Mouse (Mus musculus) mesoderm, embryonic 11.5 days (tissue): ENCODE measurements around the gene Cpsf6.
A peak's percentile ranks its signal among the peaks of the same experiment; 100 is the strongest.

ENCODE experiments used
- DNase-seq: peaks from one replicate; pipeline ENCODE4 v3.0.0-alpha.2; 2012; ENCODE audit warnings: low read depth, low spot score

Gene Cpsf6

DNA sequence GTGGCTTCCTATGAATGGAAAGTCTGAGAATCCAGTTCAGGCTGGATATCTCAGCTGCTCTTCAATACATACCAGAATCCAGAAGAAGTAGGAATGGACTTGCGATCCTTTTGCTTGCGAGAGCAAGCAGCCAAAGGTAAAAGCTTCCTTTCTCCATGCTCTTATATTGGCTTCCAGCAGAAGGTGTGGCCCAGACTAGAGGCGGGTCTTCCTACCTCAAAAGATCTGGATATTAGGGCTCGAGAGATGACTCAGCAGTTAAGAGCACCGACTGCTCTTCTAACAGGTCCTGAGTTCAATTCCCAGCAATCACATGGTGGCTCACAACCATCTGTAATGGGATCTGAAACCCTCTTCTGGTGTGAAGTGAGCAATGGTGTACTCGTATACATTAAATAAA is at the start of gene Cpsf6:
TSS of gene Cpsf6 (minus strand) at position 108 of the 400 bp plus-strand sequence.
- no peak for DNase-seq

DNA sequence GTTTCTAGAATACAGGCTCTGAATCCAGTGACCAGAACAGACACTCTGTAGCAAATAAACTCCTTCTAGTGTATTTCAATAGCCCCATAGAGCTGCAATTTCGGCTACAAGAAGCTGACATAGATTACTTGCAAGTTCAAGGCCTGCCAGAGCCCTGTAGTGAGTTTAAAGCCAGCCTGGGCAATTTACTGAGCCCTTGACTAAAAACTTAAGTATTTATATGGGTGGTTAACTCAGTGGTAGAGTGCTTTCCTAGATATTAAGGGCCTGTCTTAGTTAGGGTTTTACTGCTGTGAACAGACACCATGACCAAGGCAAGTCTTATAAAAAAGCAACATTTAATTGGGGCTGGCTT is 46.8 kb upstream of the Cpsf6 start:
- no peak for DNase-seq

DNA sequence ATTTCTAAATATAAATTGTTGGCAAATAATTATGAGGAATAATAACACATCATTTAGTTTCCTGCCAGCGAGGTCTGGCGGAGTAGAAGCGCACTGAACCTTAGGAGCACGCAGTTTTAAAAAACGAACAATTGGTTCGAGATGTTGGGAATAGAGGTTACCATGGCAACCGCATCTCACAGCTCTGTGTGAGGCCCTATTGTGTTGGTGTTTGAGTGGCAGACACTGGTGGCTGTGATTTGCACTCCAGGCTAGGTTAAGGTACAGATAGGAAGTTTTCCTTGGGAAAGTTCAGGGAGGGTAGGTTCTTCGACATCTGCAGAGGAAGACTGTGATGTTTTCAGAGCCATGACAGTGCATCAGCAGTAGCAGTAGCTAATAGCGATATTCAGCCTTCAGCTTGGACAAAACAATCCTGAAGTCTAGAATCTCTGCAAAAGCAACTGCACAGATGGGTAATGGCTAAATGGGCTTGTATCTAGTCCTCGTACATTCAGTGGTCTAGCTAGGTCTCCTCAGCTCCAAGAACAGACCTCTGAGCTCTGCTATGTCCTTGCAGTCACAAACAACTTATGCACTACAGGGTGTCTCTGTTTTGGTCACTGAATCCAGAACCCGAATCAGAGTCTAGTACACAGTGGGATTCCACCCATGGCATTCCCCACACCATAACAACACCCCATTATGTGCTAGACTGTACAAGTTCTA is 46.2 kb upstream of the Cpsf6 start:
- DNase-seq, result peak; percentile 62

DNA sequence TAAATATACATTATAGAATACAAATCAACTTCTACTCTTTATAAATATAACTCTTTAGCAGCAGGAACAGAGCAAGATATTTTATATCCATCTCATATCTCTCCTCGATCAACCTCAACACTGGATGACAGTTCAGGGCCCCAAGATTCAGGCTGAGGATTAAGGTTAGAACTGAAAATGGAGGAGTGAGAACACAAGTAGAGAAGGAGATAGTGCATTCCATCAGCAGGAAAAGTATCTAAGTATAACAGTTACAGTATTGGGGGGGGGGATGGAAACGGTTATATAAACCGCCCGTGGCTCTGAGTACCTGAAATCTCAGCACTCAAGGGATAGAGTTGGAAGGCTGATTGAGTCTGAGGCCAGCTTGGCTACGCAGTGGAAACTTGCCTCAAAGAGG is 45.2 kb upstream of the Cpsf6 start:
- no peak for DNase-seq

DNA sequence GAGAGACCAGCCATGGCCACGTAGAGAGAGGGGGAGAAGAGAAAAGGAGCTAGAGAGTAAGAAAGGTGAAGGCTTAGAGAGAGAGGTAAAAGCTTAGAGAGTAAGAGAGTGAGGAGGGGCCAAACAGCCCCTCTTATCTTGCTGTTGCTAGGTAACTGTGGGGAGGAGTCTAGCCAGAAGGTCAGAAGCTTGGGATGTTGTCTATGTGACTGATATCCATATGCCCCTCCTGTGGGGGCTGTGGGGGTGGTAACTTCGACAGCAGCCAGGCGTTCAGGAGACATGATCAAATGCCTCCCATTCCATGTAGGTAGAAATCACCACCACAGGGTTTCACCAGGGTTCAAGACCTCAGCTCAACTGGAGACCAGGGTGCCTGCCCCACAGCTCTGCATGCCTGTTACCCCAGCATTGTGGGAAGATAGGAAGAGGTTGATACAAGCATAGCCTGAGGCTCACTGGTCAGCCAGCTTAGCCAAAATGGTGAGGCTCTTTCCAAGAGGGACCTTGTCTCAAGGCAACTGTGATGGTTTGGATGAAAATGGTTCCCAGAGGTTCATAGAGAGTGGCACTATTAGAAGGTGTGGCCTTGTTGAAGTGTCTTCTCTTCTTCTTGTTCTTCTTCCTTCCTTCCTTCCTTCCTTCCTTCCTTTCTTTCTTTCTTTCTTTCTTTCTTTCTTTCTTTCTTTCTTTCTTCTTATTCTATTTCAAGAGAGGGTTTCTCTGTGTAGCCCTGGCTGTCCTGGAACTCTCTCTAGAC is 44.5 kb upstream of the Cpsf6 start:
- no peak for DNase-seq

DNA sequence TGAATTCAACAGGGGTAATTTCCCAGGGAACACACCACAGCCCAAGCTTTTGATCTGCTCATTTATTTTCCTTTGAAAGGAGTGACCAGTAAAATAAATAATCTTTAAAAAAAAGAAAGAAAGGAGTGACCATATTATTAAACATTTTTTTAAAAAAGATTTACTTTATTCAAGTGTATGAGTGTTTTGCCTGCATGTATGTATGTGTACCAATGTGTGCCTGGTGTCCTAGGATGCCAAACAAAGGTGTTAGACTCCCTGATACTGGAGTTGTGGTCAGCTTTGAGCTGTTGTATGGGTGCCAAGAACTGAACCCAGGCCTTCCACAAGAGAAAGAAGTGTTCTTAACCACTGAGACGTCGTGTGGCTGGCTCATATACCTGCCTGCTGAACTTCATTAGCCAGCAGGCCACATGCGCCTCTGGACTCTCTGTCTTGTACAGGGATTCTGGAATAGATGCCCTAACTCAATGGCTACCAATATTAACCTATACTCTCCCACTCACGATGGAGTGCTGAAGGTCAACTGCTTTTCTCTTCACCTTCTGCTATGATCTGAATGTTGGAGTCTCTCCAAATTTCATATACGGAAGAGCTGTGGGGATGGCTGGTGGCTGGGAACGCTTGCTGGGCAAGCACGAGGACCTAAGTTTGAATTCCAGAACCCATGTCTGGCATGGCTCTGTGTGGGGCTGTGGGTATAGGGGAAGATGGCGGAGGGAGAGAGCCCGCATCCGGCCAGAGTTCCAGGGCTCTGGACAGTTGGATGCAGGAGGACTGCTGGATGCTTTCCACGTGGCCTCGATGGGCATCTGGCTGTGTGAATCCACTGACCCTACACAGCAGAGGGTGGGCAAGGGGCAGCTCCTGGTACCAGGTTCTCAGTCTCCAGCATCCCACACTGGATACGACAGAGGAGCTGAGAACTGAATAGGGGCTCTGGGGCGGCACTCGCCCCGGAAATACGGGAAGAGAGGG is 43.5 kb upstream of the Cpsf6 start:
- no peak for DNase-seq

DNA sequence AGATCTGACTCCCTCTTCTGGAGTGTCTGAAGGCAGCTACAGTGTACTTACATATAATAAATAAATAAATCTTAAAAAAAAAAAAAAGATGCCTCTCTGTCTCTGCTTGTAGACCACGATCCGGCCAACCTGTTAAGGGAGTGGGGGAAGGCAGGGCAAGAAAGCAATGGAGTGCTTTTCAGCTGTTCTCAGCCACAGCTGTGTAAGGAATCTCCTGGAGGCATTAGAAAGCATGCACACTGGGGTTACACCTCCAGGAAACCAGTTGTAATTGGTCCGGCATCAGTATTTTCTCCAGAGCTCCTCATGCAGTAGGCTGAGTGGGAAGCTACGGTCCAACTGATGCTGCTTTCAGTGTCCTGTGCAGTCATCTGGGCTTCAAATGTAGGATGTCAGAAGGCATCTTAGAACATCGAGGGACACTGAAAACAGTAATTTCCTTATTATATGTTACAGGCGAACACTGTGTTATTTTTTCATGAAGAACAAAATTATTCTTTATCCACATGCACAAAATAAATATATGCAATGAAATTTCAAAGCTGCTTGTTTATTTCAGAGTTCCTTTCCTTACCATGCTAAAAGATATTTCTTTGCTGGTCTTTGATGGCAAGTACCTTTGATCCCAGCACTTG is 42.5 kb upstream of the Cpsf6 start:
- no peak for DNase-seq

DNA sequence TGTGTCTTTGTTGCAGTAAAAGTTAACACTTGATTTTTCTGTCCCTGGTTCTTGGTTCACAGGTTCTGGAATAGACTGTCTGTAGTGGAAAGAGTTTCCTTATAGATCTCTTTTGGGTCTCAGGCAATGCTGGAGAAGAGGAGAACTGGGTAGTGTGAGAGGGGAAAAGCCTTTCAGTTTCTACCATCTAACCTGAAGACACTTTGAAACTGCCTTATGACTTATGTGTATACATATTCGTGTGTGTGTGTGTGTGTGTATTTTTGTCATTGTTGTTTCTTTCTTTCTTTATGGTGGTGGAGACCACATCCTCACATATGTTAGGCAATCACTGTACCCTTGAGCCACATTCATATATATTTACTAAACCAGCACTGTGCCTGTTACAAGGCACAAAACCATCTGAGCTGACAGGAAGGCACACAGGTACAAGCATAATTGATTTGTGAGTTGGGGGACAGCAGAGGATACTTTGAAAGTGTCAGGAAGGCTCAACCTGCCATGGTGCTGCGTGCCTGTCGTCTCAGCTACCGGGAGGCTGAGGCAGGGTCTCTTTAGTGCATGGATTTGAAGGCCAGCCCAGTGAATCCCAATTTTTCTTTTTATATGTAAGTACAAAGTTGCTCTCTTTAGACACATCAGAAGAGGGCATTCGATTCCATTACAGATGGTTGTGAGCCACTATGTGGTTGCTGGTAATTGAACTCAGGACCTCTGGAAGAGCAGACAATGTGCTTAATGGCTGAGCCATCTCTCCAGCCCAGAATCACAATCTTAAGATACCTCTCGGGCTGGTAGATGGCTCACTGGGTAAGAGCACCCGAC is 41.7 kb upstream of the Cpsf6 start:
- DNase-seq, result no peak

DNA sequence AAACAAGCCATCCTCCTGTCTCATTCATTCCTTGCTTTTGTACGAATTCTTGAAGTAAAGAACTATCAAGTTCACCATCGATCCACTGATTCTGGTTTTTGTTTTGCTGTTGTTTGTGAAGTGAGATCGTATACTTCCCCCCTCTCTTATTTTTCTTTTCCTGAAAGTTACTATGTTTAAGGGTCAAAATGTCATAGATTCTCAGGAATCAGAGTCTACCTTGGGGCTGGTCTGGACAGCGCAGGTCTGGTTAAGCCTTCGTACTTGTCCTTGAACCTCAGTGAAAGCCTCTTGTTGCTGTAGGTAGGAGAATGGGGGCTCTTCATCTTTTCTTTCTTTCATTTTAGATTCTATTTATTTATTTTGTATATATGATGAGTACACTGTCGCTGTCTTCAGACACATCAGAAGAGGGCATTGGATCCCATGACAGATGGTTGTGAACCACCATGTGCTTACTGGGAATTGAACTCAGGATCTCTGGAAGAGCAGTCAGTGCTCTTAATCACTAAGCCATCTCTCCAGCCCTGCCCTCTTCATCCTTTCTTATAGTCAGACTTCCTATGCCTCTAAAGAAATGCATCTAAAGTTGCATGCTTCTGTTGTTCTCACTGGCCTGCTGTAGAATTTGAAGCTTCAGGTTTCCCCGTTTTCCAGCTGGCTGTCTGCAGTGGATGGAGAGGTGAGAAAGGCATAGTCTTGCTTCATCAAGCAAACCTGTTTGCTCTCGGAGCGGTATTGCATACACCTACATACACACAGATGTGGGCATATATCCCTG is 40.9 kb upstream of the Cpsf6 start:
- no peak for DNase-seq

DNA sequence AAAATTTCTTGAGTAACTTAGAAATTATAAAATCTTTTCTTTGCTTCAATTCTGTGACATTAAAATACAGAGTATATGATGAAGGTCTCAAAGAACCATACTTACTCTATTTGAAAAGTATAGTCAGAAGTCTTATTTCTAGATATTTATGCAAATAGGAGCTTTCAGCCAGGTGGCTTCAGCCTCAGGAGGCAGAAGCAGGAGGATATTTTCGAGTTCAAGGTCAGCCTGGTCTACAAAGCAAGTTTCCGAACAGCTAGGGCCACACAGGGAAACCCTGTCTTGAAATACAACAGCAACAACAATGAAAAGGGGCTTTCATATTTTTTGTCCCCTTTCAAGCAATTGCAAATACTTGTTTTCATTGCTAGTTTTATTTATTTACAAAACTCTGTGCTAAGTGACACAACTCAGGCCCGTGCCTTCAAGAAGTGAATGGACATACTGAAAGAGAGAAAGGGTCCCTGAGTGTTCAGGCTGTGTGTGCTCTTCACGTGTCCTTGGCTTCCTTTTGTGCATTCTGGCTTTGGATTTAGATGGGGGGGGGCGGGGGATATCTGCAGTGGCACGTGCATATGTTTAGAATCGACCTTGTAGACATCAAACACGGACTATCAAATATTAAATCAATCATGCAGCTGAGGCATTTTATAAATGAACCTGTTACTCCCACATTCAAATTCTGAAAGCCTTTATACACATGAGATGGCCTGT is 39.9 kb upstream of the Cpsf6 start:
- DNase-seq, result no peak

DNA sequence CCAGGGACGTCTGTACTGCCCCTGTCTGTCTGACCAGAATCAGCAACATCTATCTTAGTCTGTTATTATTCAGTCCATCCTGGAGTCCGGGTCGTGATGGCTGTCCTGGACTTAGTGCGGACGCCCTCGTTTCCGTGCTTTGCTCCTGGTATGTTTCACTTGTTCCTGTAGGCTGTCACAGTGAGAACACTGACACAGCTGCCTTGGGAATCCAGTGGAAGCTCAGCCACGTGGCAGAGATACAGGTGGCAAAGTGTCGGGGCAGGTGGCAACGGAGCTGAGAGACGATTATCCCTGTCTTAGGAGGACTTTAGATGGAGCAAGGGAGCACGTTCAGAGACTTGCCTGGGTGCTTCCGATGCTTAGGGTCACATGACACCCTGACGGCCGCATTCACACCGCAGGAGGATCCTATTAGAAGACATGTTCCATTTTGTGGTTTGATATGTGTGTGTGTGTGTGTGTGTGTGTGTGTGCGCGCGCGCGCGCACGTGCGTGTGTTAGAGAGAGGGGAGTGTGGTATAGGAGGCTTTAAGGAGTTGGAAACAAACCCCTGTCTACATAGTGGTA is 38.9 kb upstream of the Cpsf6 start:
- DNase-seq, result no peak

DNA sequence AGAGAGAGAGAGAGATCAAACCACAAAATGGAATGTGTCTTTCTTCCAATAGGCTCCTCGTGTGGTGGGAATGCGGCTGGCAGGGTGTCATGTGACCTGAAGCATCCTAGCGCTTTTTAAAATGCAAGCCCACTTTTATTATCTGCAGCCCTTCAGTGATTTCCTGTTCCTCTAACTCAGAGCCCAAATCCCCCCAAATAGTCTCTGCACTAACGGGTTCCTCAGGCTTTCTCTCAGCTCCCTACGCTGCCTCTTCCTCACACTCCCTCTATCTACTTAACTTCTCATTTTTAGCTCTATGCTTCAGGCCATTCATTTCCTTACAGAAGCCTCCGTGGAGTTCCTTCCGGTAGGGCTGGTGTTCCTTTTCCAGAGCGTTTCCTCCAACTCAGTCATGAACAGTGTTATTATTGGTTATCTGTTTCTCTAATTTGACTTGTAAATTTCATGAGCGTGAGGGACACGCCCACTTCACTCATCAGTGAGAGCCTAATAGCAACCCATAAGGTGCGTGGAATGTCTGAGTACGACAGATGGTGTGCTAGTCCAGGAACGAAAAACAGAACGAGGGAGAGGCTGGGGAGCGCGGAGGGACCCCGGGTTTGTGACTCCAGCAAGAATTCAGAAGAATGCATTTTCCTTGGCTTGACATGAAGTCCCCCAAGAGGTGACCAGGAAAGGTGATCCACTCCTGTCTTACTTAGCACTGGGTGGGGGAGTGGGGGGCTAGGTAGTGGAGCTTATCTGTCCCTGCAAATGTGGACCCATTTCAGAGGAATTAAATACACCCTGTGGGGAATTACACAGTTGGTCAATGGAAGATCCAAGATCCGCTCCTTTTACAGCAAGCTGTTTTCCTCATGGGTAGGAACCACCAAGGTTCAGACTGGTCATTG is 38.2 kb upstream of the Cpsf6 start:
- peak; percentile 43 for DNase-seq

DNA sequence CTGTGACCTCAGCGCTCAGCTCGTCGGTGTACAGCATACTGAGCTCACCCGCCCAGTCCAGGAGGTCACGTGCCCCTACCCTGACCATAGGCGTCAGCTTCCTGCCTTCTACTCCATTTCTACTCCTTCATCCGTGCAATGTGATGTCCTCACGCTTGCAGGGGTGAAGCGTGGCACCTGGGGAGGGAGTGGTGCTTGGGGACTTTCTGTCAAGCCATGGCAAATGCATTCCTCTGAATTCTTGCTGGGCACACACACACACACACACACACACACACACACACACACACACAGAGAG is 37.6 kb upstream of the Cpsf6 start:
- DNase-seq, result no peak

DNA sequence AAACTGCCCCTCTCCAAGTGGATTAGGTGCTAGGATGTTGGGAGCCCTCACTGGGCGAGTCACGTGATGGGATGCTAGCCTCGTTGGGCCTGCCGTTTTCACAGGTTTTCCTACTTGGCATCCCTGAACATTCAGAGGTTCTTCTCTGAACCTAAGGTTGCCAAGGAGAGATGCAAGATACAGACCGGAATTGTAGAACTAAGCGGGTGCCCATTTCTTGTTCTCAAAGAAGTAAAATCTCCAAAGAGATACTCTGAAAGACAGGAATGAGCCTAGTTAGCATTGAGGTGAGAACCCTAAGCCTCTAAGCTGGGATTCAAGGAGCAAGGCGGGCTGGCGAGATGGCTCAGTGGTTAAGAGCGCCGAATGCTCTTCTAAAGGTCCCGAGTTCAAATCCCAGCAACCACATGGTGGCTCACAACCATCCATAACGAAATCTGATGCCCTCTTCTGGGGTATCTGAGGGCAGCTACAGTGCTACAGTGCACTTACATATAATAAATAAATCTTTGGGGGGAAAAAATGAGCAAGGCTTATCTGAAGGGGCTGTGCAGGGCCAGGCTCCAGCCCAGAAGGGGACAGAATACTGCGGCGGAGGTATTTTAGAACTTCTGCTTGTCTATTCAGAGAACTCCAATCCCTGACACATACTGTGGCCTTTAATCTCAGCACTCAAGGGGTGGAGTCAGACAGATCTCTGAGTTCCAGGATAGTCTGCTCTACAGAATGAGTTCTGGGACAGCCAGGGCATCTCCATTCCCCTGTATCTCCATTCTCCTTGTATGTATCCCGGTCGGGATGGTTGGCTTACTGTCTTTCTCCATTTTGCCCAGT is 37.0 kb upstream of the Cpsf6 start:
- DNase-seq, result no peak

DNA sequence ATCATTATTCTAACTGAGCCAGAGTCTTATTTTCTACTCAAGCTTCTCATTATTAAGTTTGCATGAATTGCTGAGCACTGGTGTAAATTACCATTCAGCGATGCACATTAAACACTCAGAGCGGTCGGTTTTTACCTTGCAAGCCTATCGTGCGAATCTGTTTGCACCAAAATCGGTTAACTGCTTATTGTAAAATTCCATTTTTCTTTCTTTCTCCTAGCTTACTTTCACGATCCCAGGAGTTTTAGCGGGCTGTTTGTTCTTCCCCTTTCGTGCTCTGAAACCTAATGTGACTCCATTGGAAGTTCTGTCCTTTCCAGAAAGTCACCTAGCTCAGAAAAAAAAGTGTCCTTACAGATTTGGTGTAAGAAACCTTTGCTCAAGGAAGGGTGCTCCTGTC is 36.3 kb upstream of the Cpsf6 start:
- no peak for DNase-seq

DNA sequence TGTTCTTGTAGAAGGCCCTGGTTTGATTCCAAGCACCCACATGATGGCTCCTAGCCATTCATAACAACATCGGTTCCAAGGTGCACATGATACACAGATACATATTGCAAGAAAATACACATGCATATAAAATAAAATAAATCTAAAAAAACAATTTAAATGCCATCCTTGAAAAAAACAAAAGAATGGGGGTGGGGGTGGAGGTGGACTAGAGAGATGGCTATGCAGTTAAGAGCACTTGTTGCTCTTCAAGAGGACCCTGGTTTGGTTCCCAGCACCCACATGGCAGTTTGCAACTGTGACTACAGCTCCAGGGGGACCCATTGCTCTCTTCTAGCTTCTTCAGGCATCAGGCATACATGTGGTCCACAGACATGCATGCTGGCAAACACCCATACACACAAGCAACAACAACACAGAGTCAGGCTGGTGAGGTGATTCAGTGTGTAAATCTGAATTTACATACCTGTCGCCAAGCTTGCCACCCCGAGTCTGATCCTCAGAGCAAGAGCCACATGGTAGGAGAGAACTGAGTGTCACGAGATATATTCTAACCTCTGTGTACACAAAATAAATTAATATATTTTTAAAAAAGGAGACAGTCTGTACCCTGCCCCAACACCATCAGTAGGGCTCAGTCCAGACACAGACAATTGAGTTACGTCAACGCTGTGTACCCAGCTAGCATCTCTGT is 35.7 kb upstream of the Cpsf6 start:
- DNase-seq, result no peak

DNA sequence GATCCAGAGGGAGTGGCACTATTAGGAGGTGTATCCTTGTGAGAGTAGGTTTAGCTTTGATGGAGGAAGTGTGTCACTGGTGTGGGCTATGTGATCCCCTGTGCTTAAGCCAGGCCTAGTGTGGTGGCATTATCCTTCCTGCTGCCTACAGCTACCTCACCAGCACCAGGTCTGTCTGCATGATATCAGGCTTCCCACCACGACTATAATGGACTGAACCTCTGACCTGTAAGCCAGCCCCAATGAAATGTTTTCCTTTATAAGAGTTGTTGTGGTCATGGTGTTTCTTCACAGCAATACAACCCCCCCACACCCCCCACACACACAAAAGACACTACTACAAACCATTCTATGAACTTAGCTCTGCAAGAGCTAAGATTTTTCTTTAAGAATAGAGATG is 34.9 kb upstream of the Cpsf6 start:
- no peak for DNase-seq
